Mouse (Mus musculus) testis, adult 2 months (tissue): ENCODE data around the gene 2210011C24Rik. TPM values are rescaled to one million over a fixed set of nuclear protein-coding genes. Genes with fewer than 3 reads are reported as not detected.

ENCODE experiments used
- H3K27ac ChIP-seq: fragments of 200-500 bp; 2 replicates; pipeline ENCODE4 v1.5.1; 2012; ENCODE audit warnings: low read depth, low read length; ENCODE audit not compliant: control insufficient read depth, insufficient read depth
- H3K27me3 ChIP-seq: fragments of 200-500 bp; 2 replicates; pipeline ENCODE4 v1.6.1; 2012; ENCODE audit warnings: mild to moderate bottlenecking, low read length, moderate library complexity; ENCODE audit not compliant: control insufficient read depth, insufficient read depth
- H3K36me3 ChIP-seq: fragments of 200-500 bp; 2 replicates; pipeline ENCODE4 v1.6.1; 2012; ENCODE audit warnings: mild to moderate bottlenecking, low read length; ENCODE audit not compliant: control insufficient read depth, insufficient read depth
- H3K4me1 ChIP-seq: fragments of 200-500 bp; 2 replicates; pipeline ENCODE4 v1.6.1; 2012; ENCODE audit warnings: low read length; ENCODE audit not compliant: control insufficient read depth, insufficient read depth
- H3K4me3 ChIP-seq: fragments of 200-500 bp; 2 replicates; pipeline ENCODE4 v1.5.1; 2012; ENCODE audit warnings: low read depth, mild to moderate bottlenecking, low read length, moderate library complexity, mixed read lengths; ENCODE audit not compliant: control insufficient read depth
- CTCF ChIP-seq: fragments of 200-500 bp; IDR thresholded peaks from 2 replicates; pipeline ENCODE4 v1.5.1; 2012; ENCODE audit warnings: low read depth, mild to moderate bottlenecking, inconsistent platforms, low read length, moderate library complexity; ENCODE audit not compliant: control insufficient read depth, insufficient read depth, insufficient replicate concordance
- POLR2A ChIP-seq: fragments of 200-500 bp; IDR thresholded peaks from 2 replicates; pipeline ENCODE4 v1.6.1; 2012; ENCODE audit warnings: low read depth, mild to moderate bottlenecking, inconsistent platforms, low read length, moderate library complexity; ENCODE audit not compliant: control insufficient read depth
- polyA plus RNA-seq: library from polyadenylated mRNA; depleted of rRNA; stranded (reverse); fragments of >200 nt; gene quantifications from 2 replicates; pipeline ENCODE4 v1.2.3, GENCODE M21; 2012

The 2210011C24Rik gene
- polyA plus RNA-seq, 1 experiment = 10.9 TPM

DNA sequence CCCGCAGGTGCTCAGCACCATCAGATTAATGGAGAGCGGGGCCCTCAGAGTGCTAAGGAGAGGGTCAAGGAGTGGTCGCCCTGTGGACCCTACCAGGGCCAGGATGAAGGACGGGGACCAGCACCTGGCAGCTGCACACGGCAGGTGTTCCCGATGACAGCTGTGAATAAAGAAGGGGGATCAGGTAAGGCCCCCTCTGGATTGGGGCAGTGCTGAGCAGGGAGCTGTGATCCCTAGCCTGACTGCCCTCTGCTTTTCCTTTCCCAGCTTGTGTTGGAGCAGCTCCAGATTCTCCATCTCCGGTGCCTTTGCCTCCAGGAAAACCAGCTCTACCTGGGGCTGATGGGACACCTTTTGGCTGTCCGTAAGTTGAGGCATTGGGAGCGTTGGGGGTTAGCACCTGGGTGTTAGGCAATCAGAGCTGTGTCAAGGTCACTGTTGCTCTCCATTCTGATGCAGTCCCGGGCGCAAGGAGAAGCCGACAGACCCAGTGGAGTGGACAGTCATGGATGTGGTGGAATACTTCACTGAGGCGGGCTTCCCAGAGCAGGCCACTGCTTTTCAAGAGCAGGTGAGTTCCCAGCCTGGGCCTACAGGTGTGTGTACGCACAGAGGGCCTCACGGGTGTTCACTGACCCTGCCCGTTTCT, 12.8 kb downstream of the 2210011C24Rik start:
- H3K4me3 ChIP-seq = no peak overlapping the region
- TF ChIP-seq POLR2A = no peak
- no peak for TF ChIP-seq CTCF
- H3K36me3 ChIP-seq = no peaks in the 10 kb centered on the region
- peak overlapping the region; percentile 36; the same call in 1 of the 2 replicates for H3K27ac ChIP-seq
- no peaks in the 10 kb centered on the region for H3K27me3 ChIP-seq
- peaks cover 44% of the 10 kb centered on the region for H3K4me1 ChIP-seq

DNA sequence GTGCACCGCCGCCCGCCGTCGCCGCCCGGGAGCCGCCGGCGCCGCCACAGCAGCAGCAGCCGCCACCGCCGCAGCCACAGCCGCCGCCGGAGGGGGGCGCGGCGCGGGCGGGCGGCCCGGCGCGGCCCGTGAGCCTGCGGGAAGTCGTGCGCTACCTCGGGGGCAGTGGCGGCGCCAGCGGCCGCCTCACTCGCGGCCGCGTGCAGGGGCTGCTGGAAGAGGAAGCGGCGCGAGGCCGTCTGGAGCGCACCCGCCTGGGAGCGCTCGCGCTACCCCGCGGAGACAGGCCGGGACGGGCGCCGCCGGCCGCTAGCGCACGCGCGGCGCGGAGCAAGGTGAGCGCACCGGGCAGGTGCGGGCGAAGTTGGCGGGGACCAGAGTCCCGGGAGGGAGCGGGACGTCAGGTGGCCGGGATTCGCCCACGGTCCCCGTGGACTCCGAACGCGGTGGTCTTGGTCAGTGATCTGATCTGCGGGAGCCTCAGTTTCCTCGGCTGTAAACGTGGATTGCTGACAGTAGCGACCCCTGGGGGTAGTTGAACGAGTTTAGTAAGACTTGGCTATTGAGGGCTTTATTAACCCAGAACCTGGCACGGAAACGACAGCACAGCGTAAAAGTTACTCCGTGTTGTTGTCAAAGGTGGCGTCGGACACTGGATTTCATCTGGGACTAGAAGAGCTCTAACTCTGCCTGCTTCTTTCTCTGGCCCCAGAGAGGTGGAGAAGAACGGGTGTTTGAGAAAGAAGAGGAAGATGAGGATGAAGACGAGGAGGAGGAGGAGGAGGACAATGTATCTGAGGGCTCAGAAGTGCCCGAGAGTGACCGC, 13.5 kb downstream of the 2210011C24Rik start:
- Histone ChIP-seq H3K27ac (peak overlapping the region; percentile 36), H3K27me3 (no peaks in the 10 kb centered on the region), H3K4me1 (peaks cover 40% of the 10 kb centered on the region), H3K4me3 (peak overlapping the region; percentile 85), H3K36me3 (no peaks in the 10 kb centered on the region)
- no peak for TF ChIP-seq CTCF
- no peak for TF ChIP-seq POLR2A

DNA sequence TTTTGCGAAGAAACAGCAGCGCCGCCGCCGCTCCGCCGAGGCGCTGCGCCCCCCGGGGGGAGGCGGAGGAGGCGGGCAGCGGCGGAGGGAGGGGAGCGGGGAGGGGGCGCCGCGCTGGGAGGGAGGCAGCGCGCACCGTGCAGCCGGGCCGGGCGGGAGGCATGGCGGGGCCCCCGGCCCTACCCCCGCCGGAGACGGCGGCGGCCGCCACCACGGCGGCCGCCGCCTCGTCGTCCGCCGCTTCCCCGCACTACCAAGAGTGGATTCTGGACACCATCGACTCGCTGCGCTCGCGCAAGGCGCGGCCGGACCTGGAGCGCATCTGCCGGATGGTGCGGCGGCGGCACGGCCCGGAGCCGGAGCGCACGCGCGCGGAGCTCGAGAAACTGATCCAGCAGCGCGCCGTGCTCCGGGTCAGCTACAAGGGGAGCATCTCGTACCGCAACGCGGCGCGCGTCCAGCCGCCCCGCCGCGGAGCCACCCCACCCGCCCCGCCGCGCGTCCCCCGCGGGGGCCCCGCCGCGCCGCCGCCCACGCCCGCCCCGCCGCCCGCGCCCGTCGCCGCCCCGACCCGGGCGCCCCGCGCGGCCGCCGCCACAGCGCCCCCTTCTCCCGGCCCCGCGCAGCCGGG, 14.3 kb downstream of the 2210011C24Rik start, which contains the start of gene Samd1:
Gene Samd1, plus strand, starts transcription at position 162 of the 631 bp plus-strand sequence.
- no peaks in the 10 kb centered on the region for H3K36me3 ChIP-seq
- H3K27ac ChIP-seq = peak within 1 kb of the TSS; percentile 75
- peak within 1 kb of the TSS; percentile 89 for H3K4me3 ChIP-seq
- TF ChIP-seq CTCF (no peak), POLR2A (no peak)
- peaks cover 35% of the 10 kb centered on the region for H3K4me1 ChIP-seq
- no peaks in the 10 kb centered on the region for H3K27me3 ChIP-seq

- TF ChIP-seq CTCF = no peak
- peak; percentile 67 for TF ChIP-seq POLR2A
- H3K4me1 ChIP-seq = peaks cover 30% of the 10 kb centered on the region
- H3K4me3 ChIP-seq = peak overlapping the region; percentile 89
- H3K36me3 ChIP-seq = no peaks in the 10 kb centered on the region; the same call in 1 of the 2 replicates
- no peaks in the 10 kb centered on the region for H3K27me3 ChIP-seq
- H3K27ac ChIP-seq = peak overlapping the region; percentile 75
These were observed 15.1 kb downstream of the 2210011C24Rik start for GRCm38 (mm10) chr8:83996567-83997505.

- no peak overlapping the region for H3K27ac ChIP-seq
- no peaks in the 10 kb centered on the region for H3K27me3 ChIP-seq
- H3K4me3 ChIP-seq = no peak overlapping the region
- TF ChIP-seq CTCF (no peak), POLR2A (no peak)
- peaks cover 21% of the 10 kb centered on the region for H3K4me1 ChIP-seq
- H3K36me3 ChIP-seq = peaks cover 5% of the 10 kb centered on the region
These were observed 16.0 kb downstream of the 2210011C24Rik start for GRCm38 (mm10) chr8:83995973-83996372.

DNA sequence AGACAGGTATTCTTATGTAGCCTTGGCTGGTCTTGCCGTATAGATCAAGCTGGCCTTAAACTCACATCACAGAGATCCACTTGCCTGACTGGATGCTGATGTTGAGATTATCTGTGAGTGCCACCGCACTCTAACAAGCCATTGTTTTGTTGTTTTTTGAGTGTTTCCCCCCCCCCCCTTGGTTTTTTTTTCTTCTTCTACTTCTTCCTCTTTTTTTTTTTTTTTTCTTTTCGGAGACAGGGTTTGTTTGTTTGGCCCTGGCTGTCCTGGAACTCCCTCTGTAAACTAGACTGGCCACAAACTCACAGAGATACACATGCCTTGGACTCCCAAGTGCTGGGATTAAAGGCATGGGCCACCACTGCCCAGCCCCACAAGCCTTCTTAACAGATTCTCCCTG, 17.9 kb downstream of the 2210011C24Rik start:
- H3K4me1 ChIP-seq = peaks cover 17% of the 10 kb centered on the region
- TF ChIP-seq POLR2A (no peak), CTCF (no peak)
- H3K27ac ChIP-seq = no peak overlapping the region
- H3K4me3 ChIP-seq = no peak overlapping the region
- H3K27me3 ChIP-seq = no peaks in the 10 kb centered on the region
- peaks cover 5% of the 10 kb centered on the region for H3K36me3 ChIP-seq
